Mouse (Mus musculus) urinary bladder, postnatal 36 days (tissue): ENCODE results near the gene Gria2.

ENCODE experiments used
- DNase-seq, 2 experiments: peaks; one replicate each; pipeline ENCODE4 v3.0.0; 2022; ENCODE audit warnings: low spot score in 2 of 2, mixed read lengths in 1 of 2

Gria2 gene

GRCm38 (mm10) chr3:80775971-80776370, 26.7 kb downstream of the Gria2 start:
- DNase-seq, result peak in 1 of 2 experiments; percentile 1

GRCm38 (mm10) chr3:80774005-80774764, 28.4 kb downstream of the Gria2 start:
- no peak for DNase-seq

GRCm38 (mm10) chr3:80773232-80773631, 29.4 kb downstream of the Gria2 start:
- DNase-seq, result no peak

- no peak for DNase-seq
These were observed 33.0 kb downstream of the Gria2 start for GRCm38 (mm10) chr3:80769506-80770235.

- no peak for DNase-seq
These were observed 43.7 kb downstream of the Gria2 start for GRCm38 (mm10) chr3:80758955-80759354.

GRCm38 (mm10) chr3:80758363-80758762, 44.3 kb downstream of the Gria2 start:
- no peak for DNase-seq

GRCm38 (mm10) chr3:80750786-80751185, 51.8 kb downstream of the Gria2 start:
- DNase-seq, result no peak

- DNase-seq, result no peak
These were observed 77.4 kb downstream of the Gria2 start for GRCm38 (mm10) chr3:80725205-80725604.

GRCm38 (mm10) chr3:80713123-80713522, 89.5 kb downstream of the Gria2 start:
- no peak for DNase-seq

- no peak for DNase-seq
These were observed 93.6 kb downstream of the Gria2 start for GRCm38 (mm10) chr3:80708992-80709391.

GRCm38 (mm10) chr3:80702173-80702572, 100.5 kb downstream of the Gria2 start:
- DNase-seq, result no peak

GRCm38 (mm10) chr3:80697523-80697922, 105.1 kb downstream of the Gria2 start:
- no peak for DNase-seq

GRCm38 (mm10) chr3:80694965-80695364, 107.7 kb downstream of the Gria2 start:
- no peak for DNase-seq

- no peak for DNase-seq
These were observed 137.5 kb downstream of the Gria2 start for GRCm38 (mm10) chr3:80665105-80665504.

- no peak for DNase-seq
These were observed 139.3 kb downstream of the Gria2 start for GRCm38 (mm10) chr3:80663293-80663692.

- DNase-seq, result no peak
These were observed 140.8 kb downstream of the Gria2 start for GRCm38 (mm10) chr3:80661838-80662237.

GRCm38 (mm10) chr3:80652213-80652612, 150.4 kb downstream of the Gria2 start:
- DNase-seq, result no peak
